Mouse (Mus musculus) spleen, embryonic (tissue): ENCODE measurements at regions not wholly inside any gene's neighbourhood (a gene's known extent, or its start where the extent isn't known, plus 50 kb on each side); places are given as distances from the start of the nearest gene placed in this dataset.
"Not testable (repeated sequence)": the region's sequence is repeated elsewhere in the genome, so short reads cannot be mapped to it uniquely, and the experiment has no call there.

ENCODE experiments used
- CTCF ChIA-PET: fragments of 350-600 bp; sonication (Branson Sonifier 250); formaldehyde crosslinking; loops from one replicate; lab custom pipeline; 2022; lab: Charles Lee

GRCm38 (mm10) chr8:37048912-37049692 lies 55.7 kb downstream of the AI429214 start:
- CTCF ChIA-PET, result no interaction called here

GRCm38 (mm10) chr8:37049969-37050683 lies 56.7 kb downstream of the AI429214 start:
- CTCF ChIA-PET, result no interaction called here

GRCm38 (mm10) chr8:37050684-37051028 lies 57.3 kb downstream of the AI429214 start:
- CTCF ChIA-PET, result no interaction called here

- CTCF ChIA-PET, result no interaction called here
Measured at GRCm38 (mm10) chr8:37056376-37056775, 63.0 kb downstream of the AI429214 start.

GRCm38 (mm10) chr8:37058390-37058789 lies 65.0 kb downstream of the AI429214 start:
- CTCF ChIA-PET, result no interaction called here

- CTCF ChIA-PET, result no interaction called here
Measured at GRCm38 (mm10) chr8:37062012-37062944, 68.9 kb downstream of the AI429214 start.

GRCm38 (mm10) chr8:37063764-37064331 lies 70.4 kb downstream of the AI429214 start:
- CTCF ChIA-PET, result no interaction called here

GRCm38 (mm10) chr8:37072905-37073304 lies 79.5 kb downstream of the AI429214 start:
- CTCF ChIA-PET, result no interaction called here

GRCm38 (mm10) chr8:37099727-37100126 lies 106.3 kb downstream of the AI429214 start:
- CTCF ChIA-PET, result no interaction called here

- CTCF ChIA-PET, result not testable (repeated sequence)
Measured at GRCm38 (mm10) chr8:37112386-37112785, 119.0 kb downstream of the AI429214 start.

GRCm38 (mm10) chr8:37125834-37126233 lies 132.4 kb downstream of the AI429214 start:
- CTCF ChIA-PET, result no interaction called here

- CTCF ChIA-PET, result no interaction called here
Measured at GRCm38 (mm10) chr8:37129670-37130069, 136.3 kb downstream of the AI429214 start.

- CTCF ChIA-PET, result no interaction called here
Measured at GRCm38 (mm10) chr8:37131988-37132387, 138.6 kb downstream of the AI429214 start.

- CTCF ChIA-PET, result no interaction called here
Measured at GRCm38 (mm10) chr8:37134192-37134964, 141.0 kb downstream of the AI429214 start.

- CTCF ChIA-PET, result no interaction called here
Measured at GRCm38 (mm10) chr8:37150286-37150685, 156.9 kb downstream of the AI429214 start.

- CTCF ChIA-PET, result no interaction called here
Measured at GRCm38 (mm10) chr8:37154361-37154760, 161.0 kb downstream of the AI429214 start.

- CTCF ChIA-PET, result no interaction called here
Measured at GRCm38 (mm10) chr8:37154946-37155345, 161.5 kb downstream of the AI429214 start.

GRCm38 (mm10) chr8:37159481-37159880 lies 166.1 kb downstream of the AI429214 start:
- CTCF ChIA-PET, result no interaction called here

- CTCF ChIA-PET, result no interaction called here
Measured at GRCm38 (mm10) chr8:37196859-37197258, 203.5 kb downstream of the AI429214 start.

- CTCF ChIA-PET, result no interaction called here
Measured at GRCm38 (mm10) chr8:37215894-37216293, 222.5 kb downstream of the AI429214 start.

GRCm38 (mm10) chr8:37227091-37227490 lies 233.7 kb downstream of the AI429214 start:
- CTCF ChIA-PET, result no interaction called here
